Mouse (Mus musculus) CH12.LX (cell line): ENCODE results near the gene Dchs1. TPM values are rescaled to one million over a fixed set of nuclear protein-coding genes. Genes with fewer than 3 reads are reported as not detected.

Experiments
- DNase-seq: peaks from one replicate; pipeline ENCODE4 v3.0.0-alpha.2; 2013; ENCODE audit errors: extremely low read depth
- H3K27ac ChIP-seq: 2 replicates; pipeline ENCODE4 v1.5.1; 2012; ENCODE audit warnings: low read depth, mild to moderate bottlenecking, control low read depth, moderate library complexity; ENCODE audit not compliant: insufficient read depth
- H3K27me3 ChIP-seq: replicated peaks from 2 replicates; pipeline ENCODE3; 2012; ENCODE audit warnings: inconsistent platforms
- H3K36me3 ChIP-seq, 2 experiments: replicated peaks in 1 of 2; 2 replicates each; pipeline versions ENCODE3 to v1.6.1; 2012; ENCODE audit warnings: inconsistent platforms in 1 of 2, low read length in 1 of 2, mild to moderate bottlenecking in 1 of 2, mixed read lengths in 1 of 2, moderate library complexity in 1 of 2; ENCODE audit not compliant: control insufficient read depth in 1 of 2, insufficient read depth in 1 of 2
- H3K4me1 ChIP-seq, 2 experiments: 2 replicates each; pipeline ENCODE4 v1.6.1; 2012; ENCODE audit warnings: inconsistent platforms in 1 of 2, moderate library complexity in 1 of 2; ENCODE audit not compliant: insufficient read depth in 2 of 2, control insufficient read depth in 1 of 2
- H3K4me2 ChIP-seq: 2 replicates; pipeline ENCODE4 v1.6.1; 2012; ENCODE audit warnings: low read depth, mild to moderate bottlenecking, control low read depth; ENCODE audit not compliant: poor library complexity, insufficient read depth, severe bottlenecking
- H3K4me3 ChIP-seq, 3 experiments: fragments of 150-350 bp in 1 of 3; sonication (generic) in 1 of 3; replicated peaks in 1 of 3; 2 replicates each; pipeline versions ENCODE3 to v1.5.1; 2011 to 2012; ENCODE audit warnings: low read depth in 2 of 3, low read length in 2 of 3, mild to moderate bottlenecking in 2 of 3, moderate library complexity in 2 of 3, control low read depth in 1 of 3, improper control_type of control experiment in 1 of 3, inconsistent platforms in 1 of 3, mixed read lengths in 1 of 3; ENCODE audit not compliant: poor library complexity in 1 of 3
- H3K79me2 ChIP-seq: replicated peaks from 2 replicates; pipeline ENCODE4 v1.6.1; 2012; ENCODE audit warnings: mild to moderate bottlenecking, moderate library complexity; ENCODE audit not compliant: control insufficient read depth, poor library complexity, insufficient read depth, severe bottlenecking; ENCODE audit errors: extremely low read depth
- H3K9ac ChIP-seq: 2 replicates; pipeline ENCODE4 v1.6.1; 2012; ENCODE audit warnings: low read depth, mild to moderate bottlenecking, control low read depth, moderate library complexity; ENCODE audit not compliant: insufficient read depth
- H3K9me3 ChIP-seq: replicated peaks from 2 replicates; pipeline ENCODE3; 2012; ENCODE audit warnings: low read length, inconsistent platforms, mixed read lengths
- CTCF ChIP-seq, 2 experiments: IDR thresholded peaks in 1 of 2; conservative IDR thresholded peaks in 1 of 2; 2 replicates each; pipeline ENCODE4 v1.5.1; 2011 to 2012; ENCODE audit warnings: low read depth in 2 of 2, low read length in 2 of 2, improper control_type of control experiment in 1 of 2, inconsistent platforms in 1 of 2, mild to moderate bottlenecking in 1 of 2, moderate library complexity in 1 of 2
- HCFC1 ChIP-seq: IDR thresholded peaks from 2 replicates; pipeline ENCODE4 v1.6.1; 2012; ENCODE audit warnings: low read depth, mild to moderate bottlenecking, inconsistent platforms, low read length, improper control_type of control experiment
- JUND ChIP-seq: conservative IDR thresholded peaks from 2 replicates; pipeline ENCODE4 v1.6.1; 2011; ENCODE audit warnings: low read depth, low read length, improper control_type of control experiment
- MXI1 ChIP-seq: IDR thresholded peaks from 2 replicates; pipeline ENCODE4 v1.6.1; 2011; ENCODE audit warnings: mild to moderate bottlenecking, low read depth, low read length, improper control_type of control experiment
- MYC ChIP-seq: IDR thresholded peaks from 2 replicates; pipeline ENCODE4 v1.6.1; 2011; ENCODE audit warnings: low read depth, mild to moderate bottlenecking, improper control_type of control experiment, low read length
- NELFE ChIP-seq: IDR thresholded peaks from 2 replicates; pipeline ENCODE4 v1.6.1; 2011; ENCODE audit warnings: low read depth, low read length, improper control_type of control experiment
- PAX5 ChIP-seq: IDR thresholded peaks from 2 replicates; pipeline ENCODE4 v1.6.1; 2012; ENCODE audit warnings: low read length, inconsistent platforms, mixed read lengths
- POLR2AphosphoS2 ChIP-seq: IDR thresholded peaks from 2 replicates; pipeline ENCODE4 v1.6.1; 2011; ENCODE audit warnings: low read depth, low read length, improper control_type of control experiment
- RAD21 ChIP-seq: IDR thresholded peaks from 2 replicates; pipeline ENCODE4 v1.6.1; 2011; ENCODE audit warnings: low read depth, mild to moderate bottlenecking, low read length, improper control_type of control experiment, moderate library complexity
- RCOR1 ChIP-seq: conservative IDR thresholded peaks from 2 replicates; pipeline ENCODE4 v1.6.1; 2012; ENCODE audit warnings: low read depth, mild to moderate bottlenecking, inconsistent platforms, low read length, improper control_type of control experiment
- SIN3A ChIP-seq: IDR thresholded peaks from 2 replicates; pipeline ENCODE4 v1.6.1; 2012; ENCODE audit warnings: low read length, improper control_type of control experiment, inconsistent platforms
- SMC3 ChIP-seq: IDR thresholded peaks from 2 replicates; pipeline ENCODE4 v1.6.1; 2011; ENCODE audit warnings: low read depth, low read length, improper control_type of control experiment
- TBP ChIP-seq: conservative IDR thresholded peaks from 2 replicates; pipeline ENCODE4 v1.6.1; 2011; ENCODE audit warnings: low read depth, low read length, improper control_type of control experiment
- UBTF ChIP-seq: IDR thresholded peaks from 2 replicates; pipeline ENCODE4 v1.6.1; 2012; ENCODE audit warnings: low read depth, mild to moderate bottlenecking, inconsistent platforms, low read length, improper control_type of control experiment, moderate library complexity
- ZNF384 ChIP-seq: IDR thresholded peaks from 2 replicates; pipeline ENCODE4 v1.6.1; 2012; ENCODE audit warnings: low read depth, low read length, improper control_type of control experiment, inconsistent platforms
- dilution Hi-C: fragments of 300-500 bp; cut with MboI; formaldehyde crosslinking; loops from 2 replicates; pipeline ENCODE4 v1.14.3; 2020; ENCODE audit warnings: low sequenced_read_pairs; ENCODE audit not compliant: extremely low pct_unique_long_range_greater_than_20kb, extremely low pct_ligation_motif_present
- in situ Hi-C: fragments of 300-500 bp; cut with MboI; formaldehyde crosslinking; loops from 3 replicates; pipeline ENCODE4 v1.14.3; 2019; ENCODE audit warnings: low sequenced_read_pairs, low pct_ligation_motif_present, low pct_unique_long_range_greater_than_20kb, mixed read lengths
- polyA plus RNA-seq: library from polyadenylated mRNA; unstranded; fragments of >175 nt; gene quantifications from 2 replicates; pipeline ENCODE4 v1.2.1, GENCODE M21; 2012; ENCODE audit warnings: low read depth; ENCODE audit not compliant: insufficient read length
- total RNA-seq, 2 experiments: library from RNA; depleted of rRNA; stranded (reverse); fragments of 300-350 nt in 1 of 2; fragments of >200 nt in 1 of 2; gene quantifications; 2 replicates each; pipeline ENCODE4 v1.2.3; 2012 to 2014

Dchs1 gene
- total and polyA plus RNA-seq, 3 experiments, result 0.03 to 0.04 TPM; not detected in 1

DNA sequence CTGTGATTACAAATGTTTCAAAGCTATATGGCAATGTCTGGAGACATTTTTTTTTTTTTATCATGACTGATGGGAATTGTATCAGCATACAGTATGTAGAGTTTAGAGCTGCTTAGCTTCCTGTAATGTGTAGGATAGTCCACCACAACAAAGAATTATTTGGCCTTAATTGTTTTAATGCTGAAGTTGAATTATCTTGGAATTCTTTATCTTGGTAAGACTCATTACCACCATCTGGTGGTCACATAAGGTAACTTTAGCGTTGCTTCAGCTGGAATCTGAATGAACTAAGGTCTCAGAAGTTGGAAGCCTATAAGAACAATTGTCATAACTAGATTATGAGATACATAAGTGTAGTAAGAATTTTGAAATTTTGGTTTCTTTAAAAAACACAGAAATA lies 31.0 kb upstream of the Dchs1 start:
- peak; percentile 34; the same call in 1 of the 2 replicates for TF ChIP-seq JUND
- TF ChIP-seq SMC3, result peak; percentile 66
- TF ChIP-seq MYC, result 0 out of 2 replicates have a peak, but pooled peaks have one; percentile 15
- no peak for TF ChIP-seq HCFC1
- TF ChIP-seq MXI1, result no peak
- TF ChIP-seq ZNF384, result peak; percentile 55; the same call in 1 of the 2 replicates
- 0 out of 2 replicates have a peak, but pooled peaks have one; percentile 32 for TF ChIP-seq SIN3A
- TF ChIP-seq CTCF (conservative IDR thresholded peaks at IDR 0.05 in 1 of 2, IDR thresholded peaks at IDR 0.05 in 1 of 2; ENCODE audit: low read depth in 2 of 2, low read length in 2 of 2), result peak; percentile 39 to 75; a peak in 3 of 4 replicates
- no peak for TF ChIP-seq UBTF
- peak; percentile 46 for TF ChIP-seq RAD21
- TF ChIP-seq PAX5, result no peak
- no peak for TF ChIP-seq NELFE
- TF ChIP-seq TBP, result no peak
- Histone ChIP-seq H3K4me3 (no peak overlapping the region), H3K36me3 (no peaks in the 10 kb centered on the region), H3K4me2 (no peak overlapping the region), H3K4me1 (no peaks in the 10 kb centered on the region), H3K9me3 (peaks cover 4% of the 10 kb centered on the region), H3K27me3 (no peaks in the 10 kb centered on the region), H3K9ac (no peak overlapping the region), H3K27ac (no peak overlapping the region), H3K79me2 (no peaks in the 10 kb centered on the region)
- dilution Hi-C loops (no loop called here), in situ Hi-C loops (no loop called here)
- DNase-seq, result peak; percentile 28

DNA sequence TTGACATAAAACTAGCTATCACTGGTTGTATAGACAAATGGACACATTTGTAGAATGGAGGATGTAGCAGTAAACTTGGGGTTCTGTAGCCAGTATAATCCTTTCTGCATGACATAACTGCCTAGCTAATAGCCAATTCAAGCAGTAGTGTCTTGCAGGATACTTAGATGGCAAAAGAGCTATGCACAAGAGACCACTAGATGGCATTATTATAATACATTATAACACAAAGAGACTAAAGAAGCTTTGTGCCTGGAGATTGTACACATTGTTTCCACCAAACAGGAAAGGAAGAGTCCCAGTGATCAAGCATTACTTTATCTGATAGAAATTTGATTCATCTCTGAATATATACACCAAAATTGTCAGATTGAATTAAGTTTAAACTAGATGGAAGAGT lies 29.3 kb upstream of the Dchs1 start:
- Histone ChIP-seq H3K27me3 (no peaks in the 10 kb centered on the region), H3K4me2 (no peak overlapping the region), H3K79me2 (no peaks in the 10 kb centered on the region), H3K4me1 (0 out of 4 replicates have a peak, but pooled peaks cover 0 to 2% of the 10 kb centered on the region in 2 experiments), H3K36me3 (no peaks in the 10 kb centered on the region), H3K9ac (no peak overlapping the region), H3K27ac (no peak overlapping the region), H3K9me3 (peaks cover 4% of the 10 kb centered on the region), H3K4me3 (no peak overlapping the region)
- in situ Hi-C loops, result no loop called here
- TF ChIP-seq RCOR1 (no peak), CTCF (conservative IDR thresholded peaks at IDR 0.05 in 1 of 2, IDR thresholded peaks at IDR 0.05 in 1 of 2; ENCODE audit: low read depth in 2 of 2, low read length in 2 of 2) (peak in 1 of 2 experiments; percentile 63; a peak in 3 of 4 replicates), RAD21 (peak; percentile 54), POLR2AphosphoS2 (no peak), ZNF384 (peak; percentile 9; the same call in 1 of the 2 replicates)
- peak; percentile 24 for DNase-seq
- dilution Hi-C loops, result no loop called here
